Mouse (Mus musculus): ENCODE results near the gene Gm45785. TPM values are rescaled to one million over a fixed set of nuclear protein-coding genes. Genes with fewer than 3 reads are reported as not detected.
A peak's percentile ranks its signal among the peaks of the same experiment; 100 is the strongest.

Gm45785 gene
- polyA plus RNA-seq, 1 experiment from 2014 or later, result not detected

DNA sequence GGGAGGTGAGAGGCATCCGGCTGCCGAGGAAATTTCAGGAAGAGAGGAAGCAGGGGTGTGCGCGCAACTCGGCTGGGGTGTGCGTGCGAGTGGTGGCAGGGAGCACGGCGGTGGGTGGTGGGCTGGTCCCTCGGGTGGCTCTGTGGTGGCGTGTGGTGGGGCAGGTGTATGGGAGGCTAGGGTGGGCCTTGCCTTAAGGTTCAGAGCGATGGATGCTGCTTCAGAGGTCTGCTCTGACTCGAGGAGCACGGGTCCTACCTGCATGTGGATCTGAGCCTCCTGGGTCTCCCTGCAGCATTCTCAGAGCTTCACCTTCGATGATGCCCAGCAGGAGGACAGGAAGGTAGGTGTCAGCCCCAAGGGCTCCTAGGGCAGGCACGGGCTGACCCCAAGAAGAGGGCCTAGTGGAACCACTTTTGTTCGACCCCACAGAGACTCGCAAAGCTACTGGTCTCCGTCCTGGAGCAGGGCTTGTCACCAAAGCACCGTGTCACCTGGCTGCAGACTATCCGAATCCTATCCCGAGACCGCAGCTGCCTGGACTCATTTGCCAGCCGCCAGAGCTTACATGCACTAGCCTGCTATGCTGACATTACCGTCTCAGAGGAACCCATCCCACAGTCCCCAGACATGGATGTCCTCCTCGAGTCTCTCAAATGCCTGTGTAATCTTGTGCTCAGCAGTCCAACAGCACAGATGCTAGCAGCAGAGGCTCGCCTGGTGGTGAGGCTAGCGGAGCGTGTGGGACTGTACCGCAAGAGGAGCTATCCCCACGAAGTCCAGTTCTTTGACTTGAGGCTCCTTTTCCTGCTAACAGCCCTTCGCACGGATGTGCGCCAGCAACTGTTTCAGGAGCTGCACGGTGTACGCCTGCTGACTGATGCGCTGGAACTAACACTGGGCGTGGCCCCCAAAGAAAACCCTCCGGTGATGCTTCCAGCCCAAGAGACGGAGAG, 1.7 kb upstream of the Gm45785 start, which contains the start of gene Bet1l:
Bet1l (minus strand) TSS at position 28 of the 956 bp plus-strand sequence.
- Histone ChIP-seq H3K9me3 (replicated peaks) (no peaks in the 10 kb centered on the region), H3K27ac (replicated peaks) (peak within 1 kb of the TSS; percentile 92), H3K4me3 (replicated peaks) (peak within 1 kb of the TSS; percentile 90), H3K27me3 (no peaks in the 10 kb centered on the region), H3K4me1 (peaks cover 34% of the 10 kb centered on the region), H3K4me2 (replicated peaks) (peak within 1 kb of the TSS; percentile 99), H3K36me3 (peaks cover 60% of the 10 kb centered on the region), H3K9ac (peak within 1 kb of the TSS; percentile 85)
- peak; percentile 8; the same call in 1 of the 2 replicates for ATAC-seq (ENCODE audit: insufficient number of reproducible peaks, low FRiP score, low TSS enrichment, low read depth)
- WGBS, result 33% methylated on average over 40 of the region's 40 CpGs

GRCm38 (mm10) chr7:140856785-140857549, 836 bp upstream of the Gm45785 start, which contains the start of gene Ric8a:
TSS of gene Ric8a (plus strand) at chr7:140856957.
- Histone ChIP-seq H3K4me3 (replicated peaks) (peak within 1 kb of the TSS; percentile 90), H3K9ac (peak within 1 kb of the TSS; percentile 85), H3K36me3 (peaks cover 60% of the 10 kb centered on the region), H3K4me2 (replicated peaks) (peak within 1 kb of the TSS; percentile 99), H3K27me3 (no peaks in the 10 kb centered on the region), H3K4me1 (peaks cover 34% of the 10 kb centered on the region), H3K27ac (replicated peaks) (peak within 1 kb of the TSS; percentile 92), H3K9me3 (replicated peaks) (no peaks in the 10 kb centered on the region)
- WGBS, result under 1% methylated on average over 50 of the region's 50 CpGs
- peak; percentile 87 for ATAC-seq (ENCODE audit: insufficient number of reproducible peaks, low FRiP score, low TSS enrichment, low read depth)

GRCm38 (mm10) chr7:140855181-140855580, 950 bp downstream of the Gm45785 start:
- H3K36me3 ChIP-seq, result peaks cover 49% of the 10 kb centered on the region
- peak overlapping the region; percentile 90 for H3K4me3 ChIP-seq (replicated peaks)
- no peaks in the 10 kb centered on the region for H3K27me3 ChIP-seq
- 71% methylated on average over 9 of the region's 9 CpGs for WGBS
- H3K9ac ChIP-seq, result peak overlapping the region; percentile 85
- H3K4me1 ChIP-seq, result peaks cover 34% of the 10 kb centered on the region
- no peaks in the 10 kb centered on the region for H3K9me3 ChIP-seq (replicated peaks)
- no peak for ATAC-seq (ENCODE audit: insufficient number of reproducible peaks, low FRiP score, low TSS enrichment, low read depth)
- peak overlapping the region; percentile 99 for H3K4me2 ChIP-seq (replicated peaks)
- no peak overlapping the region for H3K27ac ChIP-seq (replicated peaks)

DNA sequence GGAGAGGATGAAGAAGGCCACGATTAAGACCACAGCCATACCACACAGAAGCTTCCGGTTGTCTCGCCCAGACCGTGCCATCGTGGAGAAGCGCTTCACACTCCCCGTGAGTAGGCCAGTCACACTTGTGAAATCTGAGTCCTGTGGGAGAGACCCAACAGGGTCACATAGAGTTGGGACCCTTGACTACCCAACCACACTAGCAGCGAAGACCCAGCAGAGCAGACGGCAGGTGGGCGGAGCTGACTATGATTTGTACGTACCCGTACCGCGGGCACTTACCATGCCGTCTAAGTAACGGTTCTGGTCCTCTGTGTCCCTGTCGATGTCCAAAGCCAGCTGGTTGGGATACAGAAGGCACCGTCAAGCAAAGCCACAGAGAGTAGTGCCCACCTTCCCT, 1.6 kb downstream of the Gm45785 start:
- Histone ChIP-seq H3K4me2 (replicated peaks) (peak overlapping the region; percentile 99), H3K9ac (no peak overlapping the region), H3K4me3 (replicated peaks) (no peak overlapping the region; the same call in 1 of the 2 replicates), H3K27me3 (no peaks in the 10 kb centered on the region), H3K9me3 (replicated peaks) (no peaks in the 10 kb centered on the region), H3K36me3 (peaks cover 42% of the 10 kb centered on the region), H3K4me1 (peaks cover 29% of the 10 kb centered on the region), H3K27ac (replicated peaks) (no peak overlapping the region)
- WGBS, result 89% methylated on average over 18 of the region's 18 CpGs
- no peak for ATAC-seq (ENCODE audit: insufficient number of reproducible peaks, low FRiP score, low TSS enrichment, low read depth)

GRCm38 (mm10) chr7:140853386-140853785, 2.7 kb downstream of the Gm45785 start:
- no peak for ATAC-seq (ENCODE audit: insufficient number of reproducible peaks, low FRiP score, low TSS enrichment, low read depth)
- Histone ChIP-seq H3K27me3 (no peaks in the 10 kb centered on the region), H3K4me2 (replicated peaks) (no peak overlapping the region), H3K4me3 (replicated peaks) (no peak overlapping the region), H3K9me3 (replicated peaks) (no peaks in the 10 kb centered on the region), H3K27ac (replicated peaks) (no peak overlapping the region), H3K4me1 (peaks cover 18% of the 10 kb centered on the region), H3K9ac (no peak overlapping the region), H3K36me3 (peaks cover 33% of the 10 kb centered on the region)
- 77% methylated on average over 9 of the region's 9 CpGs for WGBS

- WGBS, result 97% methylated on average over 4 of the region's 4 CpGs
- no peak overlapping the region for H3K9ac ChIP-seq
- no peak for ATAC-seq (ENCODE audit: insufficient number of reproducible peaks, low FRiP score, low TSS enrichment, low read depth)
- H3K4me3 ChIP-seq (replicated peaks), result no peak overlapping the region
- no peaks in the 10 kb centered on the region for H3K27me3 ChIP-seq
- peaks cover 15% of the 10 kb centered on the region for H3K4me1 ChIP-seq
- no peak overlapping the region for H3K27ac ChIP-seq (replicated peaks)
- no peak overlapping the region for H3K4me2 ChIP-seq (replicated peaks)
- no peaks in the 10 kb centered on the region for H3K9me3 ChIP-seq (replicated peaks)
- H3K36me3 ChIP-seq, result peaks cover 33% of the 10 kb centered on the region
These were observed 4.2 kb downstream of the Gm45785 start for GRCm38 (mm10) chr7:140851916-140852315.

DNA sequence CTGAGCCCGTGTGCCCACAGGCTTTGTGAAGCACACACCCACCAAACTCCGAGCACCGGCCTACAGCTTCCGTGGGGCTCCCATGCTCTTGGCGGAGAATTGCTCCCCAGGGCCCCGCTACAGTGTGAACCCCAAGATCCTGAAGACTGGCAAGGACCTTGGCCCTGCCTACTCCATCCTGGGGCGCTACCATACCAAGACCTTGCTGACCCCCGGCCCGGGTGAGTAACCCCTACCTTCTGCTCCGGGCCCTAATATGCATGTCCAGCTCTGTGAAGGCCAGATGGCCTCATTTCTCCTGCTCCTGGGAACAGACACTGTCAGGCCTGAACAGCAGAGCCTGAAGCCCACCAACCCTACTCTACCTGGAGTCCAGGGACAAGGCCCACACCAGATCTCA, 7.5 kb downstream of the Gm45785 start:
- H3K9me3 ChIP-seq (replicated peaks), result no peaks in the 10 kb centered on the region
- H3K27me3 ChIP-seq, result peaks cover 8% of the 10 kb centered on the region
- H3K36me3 ChIP-seq, result peaks cover 23% of the 10 kb centered on the region
- H3K4me3 ChIP-seq (replicated peaks), result no peak overlapping the region
- H3K27ac ChIP-seq (replicated peaks), result no peak overlapping the region
- no peak overlapping the region for H3K4me2 ChIP-seq (replicated peaks)
- 90% methylated on average over 10 of the region's 10 CpGs for WGBS
- peaks cover 5% of the 10 kb centered on the region; the same call in 1 of the 2 replicates for H3K4me1 ChIP-seq
- no peak overlapping the region for H3K9ac ChIP-seq
- ATAC-seq (ENCODE audit: insufficient number of reproducible peaks, low FRiP score, low TSS enrichment, low read depth), result no peak

DNA sequence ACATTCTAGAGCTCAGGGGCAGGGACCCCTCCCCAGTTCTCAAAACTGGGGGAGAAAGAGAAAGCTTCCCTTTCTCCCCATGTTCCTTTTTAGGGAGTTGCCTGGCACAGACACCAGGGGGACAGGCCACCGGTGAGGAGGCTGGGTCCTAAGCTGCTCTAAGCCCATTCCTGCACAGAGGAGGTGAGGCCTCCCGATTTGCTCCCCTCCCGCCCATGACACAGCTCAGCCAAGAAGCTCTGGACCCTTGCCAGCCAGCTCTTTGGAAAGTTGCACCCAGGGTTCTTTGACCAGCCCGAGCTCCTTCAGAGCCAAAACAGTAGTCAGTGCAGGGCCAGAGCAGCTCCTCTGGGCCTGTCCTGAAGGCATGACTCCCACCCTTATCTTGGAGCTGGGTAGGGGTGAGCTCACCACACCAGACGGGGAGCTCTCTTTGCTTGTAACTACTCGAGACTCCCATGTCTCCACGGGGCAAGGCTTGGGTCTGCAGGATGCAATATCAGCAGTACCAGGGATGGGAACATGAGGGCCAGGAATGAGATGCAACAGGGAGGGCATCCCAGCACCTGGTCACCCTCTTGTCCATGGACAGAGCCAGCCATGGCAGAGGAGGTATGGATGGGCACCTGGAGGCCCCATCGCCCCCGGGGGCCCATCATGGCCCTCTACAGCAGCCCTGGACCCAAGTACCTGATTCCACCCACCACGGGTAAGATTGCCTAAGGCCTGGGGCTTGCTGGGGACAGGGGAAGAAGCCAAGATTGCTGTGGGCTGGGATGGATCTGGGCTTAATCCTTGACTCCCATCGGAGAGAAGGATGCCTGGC, 8.2 kb downstream of the Gm45785 start, which contains the start of gene Odf3:
Odf3 (plus strand) TSS at position 51 of the 826 bp plus-strand sequence.
- Histone ChIP-seq H3K36me3 (peaks cover 17% of the 10 kb centered on the region), H3K4me3 (replicated peaks) (no peak within 1 kb of the TSS), H3K27me3 (peaks cover 12% of the 10 kb centered on the region), H3K4me1 (peaks cover 5% of the 10 kb centered on the region; the same call in 1 of the 2 replicates), H3K27ac (replicated peaks) (no peak within 1 kb of the TSS), H3K9me3 (replicated peaks) (no peaks in the 10 kb centered on the region), H3K9ac (no peak within 1 kb of the TSS), H3K4me2 (replicated peaks) (no peak within 1 kb of the TSS)
- WGBS, result 59% methylated on average over 11 of the region's 11 CpGs
- no peak for ATAC-seq (ENCODE audit: insufficient number of reproducible peaks, low FRiP score, low TSS enrichment, low read depth)

GRCm38 (mm10) chr7:140846676-140847075, 9.5 kb downstream of the Gm45785 start:
- peaks cover 5% of the 10 kb centered on the region; the same call in 1 of the 2 replicates for H3K4me1 ChIP-seq
- no peak overlapping the region for H3K9ac ChIP-seq
- no peak for ATAC-seq (ENCODE audit: insufficient number of reproducible peaks, low FRiP score, low TSS enrichment, low read depth)
- H3K36me3 ChIP-seq, result peaks cover 4% of the 10 kb centered on the region
- 83% methylated on average over 10 of the region's 10 CpGs for WGBS
- no peak overlapping the region for H3K4me3 ChIP-seq (replicated peaks)
- H3K9me3 ChIP-seq (replicated peaks), result no peaks in the 10 kb centered on the region
- peaks cover 19% of the 10 kb centered on the region for H3K27me3 ChIP-seq
- no peak overlapping the region for H3K4me2 ChIP-seq (replicated peaks)
- H3K27ac ChIP-seq (replicated peaks), result no peak overlapping the region

- Histone ChIP-seq H3K4me3 (replicated peaks) (no peak overlapping the region), H3K4me1 (peaks cover 14% of the 10 kb centered on the region; the same call in 1 of the 2 replicates), H3K36me3 (no peaks in the 10 kb centered on the region), H3K9ac (no peak overlapping the region), H3K27me3 (peaks cover 24% of the 10 kb centered on the region), H3K4me2 (replicated peaks) (no peak overlapping the region), H3K9me3 (replicated peaks) (no peaks in the 10 kb centered on the region), H3K27ac (replicated peaks) (no peak overlapping the region)
- WGBS, result 39% methylated on average over 4 of the region's 4 CpGs
- no peak for ATAC-seq (ENCODE audit: insufficient number of reproducible peaks, low FRiP score, low TSS enrichment, low read depth)
These were observed 10.4 kb downstream of the Gm45785 start for GRCm38 (mm10) chr7:140845683-140846082.

Measured in embryonic facial prominence, embryonic 15.5 days (tissue).